Mouse (Mus musculus) forebrain, embryonic 12.5 days (tissue): Measurements from ENCODE around the gene Gpr183. TPM values are rescaled to one million over a fixed set of nuclear protein-coding genes. Genes with fewer than 3 reads are reported as not detected.

Source experiments
- ATAC-seq: fragments of 200-750 bp; cut with Nextera tagmentation; 2 replicates; pipeline ENCODE4 v1.8.0; 2017; ENCODE audit warnings: moderate TSS enrichment; ENCODE audit not compliant: low FRiP score
- H3K27ac ChIP-seq: fragments of 300-500 bp; sonication (generic); 2 replicates; pipeline ENCODE4 v1.5.1; 2016; ENCODE audit warnings: mild to moderate bottlenecking
- H3K27me3 ChIP-seq: fragments of 300-500 bp; sonication (generic); 2 replicates; pipeline ENCODE4 v1.6.1; 2016; ENCODE audit warnings: mild to moderate bottlenecking
- H3K36me3 ChIP-seq: fragments of 300-500 bp; sonication (generic); replicated peaks from 2 replicates; pipeline ENCODE4 v1.6.1; 2016; ENCODE audit warnings: mild to moderate bottlenecking
- H3K4me1 ChIP-seq: fragments of 300-500 bp; sonication (generic); 2 replicates; pipeline ENCODE4 v1.6.1; 2016
- H3K4me2 ChIP-seq: fragments of 300-500 bp; sonication (generic); 2 replicates; pipeline ENCODE4 v1.6.1; 2016; ENCODE audit warnings: mild to moderate bottlenecking, moderate library complexity
- H3K4me3 ChIP-seq: fragments of 300-500 bp; sonication (generic); replicated peaks from 2 replicates; pipeline ENCODE4 v1.5.1; 2016; ENCODE audit warnings: mild to moderate bottlenecking
- H3K9ac ChIP-seq: fragments of 300-500 bp; sonication (generic); 2 replicates; pipeline ENCODE4 v1.6.1; 2016; ENCODE audit warnings: mild to moderate bottlenecking
- H3K9me3 ChIP-seq: fragments of 300-500 bp; sonication (generic); 2 replicates; pipeline ENCODE4 v1.6.1; 2016
- WGBS: fragments of 180-500 bp; shearing (Covaris S2); methylation state at CpG from one replicate; pipeline ENCODE4 v1.1.7; 2016; 5-methylcytosine and 5-hydroxymethylcytosine counted together
- polyA plus RNA-seq: library from polyadenylated mRNA; unstranded; fragments of >200 nt; fragmentation: Nextera tagmentation; extraction: Ambion mirVana; gene quantifications from 2 replicates; pipeline ENCODE4 v1.2.1, GENCODE M21; 2016

Gpr183 gene
- polyA plus RNA-seq, 1 experiment from 2014 or later = 1.8 TPM

GRCm38 (mm10) chr14:121920511-121921124 is 44.4 kb downstream of the Gpr183 start:
- Histone ChIP-seq H3K36me3 (peaks cover 15% of the 10 kb centered on the region), H3K9me3 (no peaks in the 10 kb centered on the region), H3K4me3 (no peak overlapping the region), H3K4me2 (no peak overlapping the region), H3K4me1 (no peaks in the 10 kb centered on the region), H3K9ac (no peak overlapping the region; the same call in 1 of the 2 replicates), H3K27me3 (no peaks in the 10 kb centered on the region), H3K27ac (no peak overlapping the region)
- ATAC-seq = peak; percentile 27; the same call in 1 of the 2 replicates
- WGBS = 88% methylated on average over 12 of the region's 12 CpGs

- Histone ChIP-seq H3K27ac (no peak overlapping the region), H3K4me1 (no peaks in the 10 kb centered on the region), H3K36me3 (peaks cover 15% of the 10 kb centered on the region), H3K9me3 (no peaks in the 10 kb centered on the region), H3K4me3 (no peak overlapping the region), H3K9ac (no peak overlapping the region), H3K27me3 (no peaks in the 10 kb centered on the region), H3K4me2 (no peak overlapping the region)
- no peak for ATAC-seq
- 50% methylated on average over 3 of the region's 3 CpGs for WGBS
Observed at GRCm38 (mm10) chr14:121919752-121920151, 45.2 kb downstream of the Gpr183 start.

GRCm38 (mm10) chr14:121918266-121918665 is 46.7 kb downstream of the Gpr183 start:
- no peak overlapping the region for H3K4me3 ChIP-seq

GRCm38 (mm10) chr14:121916311-121917094 is 48.5 kb downstream of the Gpr183 start:
- no peak for ATAC-seq
- Histone ChIP-seq H3K4me2 (no peak overlapping the region), H3K36me3 (peaks cover 23% of the 10 kb centered on the region), H3K27ac (no peak overlapping the region), H3K9me3 (no peaks in the 10 kb centered on the region), H3K9ac (no peak overlapping the region), H3K4me3 (no peak overlapping the region), H3K4me1 (no peaks in the 10 kb centered on the region), H3K27me3 (no peaks in the 10 kb centered on the region)
- WGBS = 89% methylated on average over 6 of the region's 6 CpGs

More at GRCm38 (mm10) chr14:121918266-121918665, 46.7 kb downstream of the Gpr183 start:
- Histone ChIP-seq H3K9ac (no peak overlapping the region), H3K4me1 (no peaks in the 10 kb centered on the region), H3K4me2 (no peak overlapping the region), H3K36me3 (peaks cover 15% of the 10 kb centered on the region), H3K27ac (no peak overlapping the region), H3K9me3 (no peaks in the 10 kb centered on the region), H3K27me3 (no peaks in the 10 kb centered on the region)
- no peak for ATAC-seq
- 64% methylated on average over 3 of the region's 3 CpGs for WGBS

GRCm38 (mm10) chr14:121915621-121916020 is 49.4 kb downstream of the Gpr183 start, which contains the start of gene Gpr18:
Gene Gpr18, minus strand, starts transcription at chr14:121915781.
- Histone ChIP-seq H3K9ac (no peak within 1 kb of the TSS), H3K27me3 (no peaks in the 10 kb centered on the region), H3K9me3 (no peaks in the 10 kb centered on the region), H3K4me1 (no peaks in the 10 kb centered on the region), H3K36me3 (peaks cover 29% of the 10 kb centered on the region), H3K4me2 (no peak within 1 kb of the TSS), H3K4me3 (no peak within 1 kb of the TSS), H3K27ac (no peak within 1 kb of the TSS)
- no peak for ATAC-seq
- 83% methylated on average over 8 of the region's 8 CpGs for WGBS

- peaks cover 33% of the 10 kb centered on the region for H3K36me3 ChIP-seq
- H3K4me2 ChIP-seq = no peak overlapping the region
- no peaks in the 10 kb centered on the region for H3K4me1 ChIP-seq
- no peaks in the 10 kb centered on the region for H3K9me3 ChIP-seq
- no peak for ATAC-seq
- no peak overlapping the region for H3K27ac ChIP-seq
- H3K27me3 ChIP-seq = no peaks in the 10 kb centered on the region
- H3K4me3 ChIP-seq = no peak overlapping the region
- 88% methylated on average over 5 of the region's 5 CpGs for WGBS
- H3K9ac ChIP-seq = no peak overlapping the region
Observed at GRCm38 (mm10) chr14:121915143-121915542, 49.9 kb downstream of the Gpr183 start.

- Histone ChIP-seq H3K27me3 (no peaks in the 10 kb centered on the region), H3K9me3 (no peaks in the 10 kb centered on the region), H3K4me2 (no peak overlapping the region), H3K4me3 (no peak overlapping the region), H3K27ac (no peak overlapping the region), H3K9ac (no peak overlapping the region), H3K36me3 (peaks cover 51% of the 10 kb centered on the region), H3K4me1 (no peaks in the 10 kb centered on the region)
- WGBS = 95% methylated on average over 7 of the region's 7 CpGs
- ATAC-seq = no peak
Observed at GRCm38 (mm10) chr14:121912501-121912900, 52.5 kb downstream of the Gpr183 start.

GRCm38 (mm10) chr14:121909868-121910267 is 55.1 kb downstream of the Gpr183 start:
- Histone ChIP-seq H3K9me3 (no peaks in the 10 kb centered on the region), H3K4me3 (no peak overlapping the region), H3K4me2 (no peak overlapping the region), H3K4me1 (no peaks in the 10 kb centered on the region), H3K27me3 (no peaks in the 10 kb centered on the region), H3K36me3 (peaks cover 53% of the 10 kb centered on the region), H3K9ac (no peak overlapping the region), H3K27ac (no peak overlapping the region)
- WGBS = 96% methylated on average over 6 of the region's 6 CpGs
- no peak for ATAC-seq

- no peak overlapping the region for H3K27ac ChIP-seq
- H3K27me3 ChIP-seq = no peaks in the 10 kb centered on the region
- H3K9ac ChIP-seq = no peak overlapping the region
- H3K4me2 ChIP-seq = no peak overlapping the region
- no peak for ATAC-seq
- H3K36me3 ChIP-seq = peaks cover 51% of the 10 kb centered on the region
- no peak overlapping the region for H3K4me3 ChIP-seq
- no peaks in the 10 kb centered on the region for H3K4me1 ChIP-seq
- H3K9me3 ChIP-seq = no peaks in the 10 kb centered on the region
- 92% methylated on average over 11 of the region's 11 CpGs for WGBS
Observed at GRCm38 (mm10) chr14:121906992-121907681, 57.9 kb downstream of the Gpr183 start.

- Histone ChIP-seq H3K4me1 (no peaks in the 10 kb centered on the region), H3K9ac (no peak overlapping the region), H3K9me3 (no peaks in the 10 kb centered on the region), H3K4me3 (no peak overlapping the region), H3K27me3 (no peaks in the 10 kb centered on the region), H3K4me2 (no peak overlapping the region), H3K27ac (no peak overlapping the region), H3K36me3 (peaks cover 44% of the 10 kb centered on the region)
- ATAC-seq = no peak
- WGBS = 91% methylated on average over 8 of the region's 8 CpGs
Observed at GRCm38 (mm10) chr14:121906341-121906991, 58.5 kb downstream of the Gpr183 start.

- Histone ChIP-seq H3K4me1 (no peaks in the 10 kb centered on the region), H3K27me3 (no peaks in the 10 kb centered on the region), H3K36me3 (peaks cover 31% of the 10 kb centered on the region), H3K4me3 (no peak overlapping the region), H3K9ac (no peak overlapping the region), H3K4me2 (no peak overlapping the region), H3K27ac (no peak overlapping the region), H3K9me3 (no peaks in the 10 kb centered on the region)
- WGBS = 75% methylated on average over 3 of the region's 3 CpGs
- no peak for ATAC-seq
Observed at GRCm38 (mm10) chr14:121904754-121905153, 60.2 kb downstream of the Gpr183 start.

- Histone ChIP-seq H3K36me3 (peaks cover 21% of the 10 kb centered on the region), H3K4me1 (no peaks in the 10 kb centered on the region), H3K4me3 (no peak overlapping the region), H3K9ac (no peak overlapping the region), H3K27ac (no peak overlapping the region), H3K27me3 (no peaks in the 10 kb centered on the region), H3K4me2 (no peak overlapping the region), H3K9me3 (no peaks in the 10 kb centered on the region)
- no peak for ATAC-seq
- 95% methylated on average over 7 of the region's 7 CpGs for WGBS
Observed at GRCm38 (mm10) chr14:121903381-121903876, 61.6 kb downstream of the Gpr183 start.
